Mouse (Mus musculus): ENCODE data around the gene Ak2. TPM values are rescaled to one million over a fixed set of nuclear protein-coding genes. Genes with fewer than 3 reads are reported as not detected.

Ak2 gene
- polyA plus RNA-seq, 1 experiment from 2014 or later = 136 TPM

DNA sequence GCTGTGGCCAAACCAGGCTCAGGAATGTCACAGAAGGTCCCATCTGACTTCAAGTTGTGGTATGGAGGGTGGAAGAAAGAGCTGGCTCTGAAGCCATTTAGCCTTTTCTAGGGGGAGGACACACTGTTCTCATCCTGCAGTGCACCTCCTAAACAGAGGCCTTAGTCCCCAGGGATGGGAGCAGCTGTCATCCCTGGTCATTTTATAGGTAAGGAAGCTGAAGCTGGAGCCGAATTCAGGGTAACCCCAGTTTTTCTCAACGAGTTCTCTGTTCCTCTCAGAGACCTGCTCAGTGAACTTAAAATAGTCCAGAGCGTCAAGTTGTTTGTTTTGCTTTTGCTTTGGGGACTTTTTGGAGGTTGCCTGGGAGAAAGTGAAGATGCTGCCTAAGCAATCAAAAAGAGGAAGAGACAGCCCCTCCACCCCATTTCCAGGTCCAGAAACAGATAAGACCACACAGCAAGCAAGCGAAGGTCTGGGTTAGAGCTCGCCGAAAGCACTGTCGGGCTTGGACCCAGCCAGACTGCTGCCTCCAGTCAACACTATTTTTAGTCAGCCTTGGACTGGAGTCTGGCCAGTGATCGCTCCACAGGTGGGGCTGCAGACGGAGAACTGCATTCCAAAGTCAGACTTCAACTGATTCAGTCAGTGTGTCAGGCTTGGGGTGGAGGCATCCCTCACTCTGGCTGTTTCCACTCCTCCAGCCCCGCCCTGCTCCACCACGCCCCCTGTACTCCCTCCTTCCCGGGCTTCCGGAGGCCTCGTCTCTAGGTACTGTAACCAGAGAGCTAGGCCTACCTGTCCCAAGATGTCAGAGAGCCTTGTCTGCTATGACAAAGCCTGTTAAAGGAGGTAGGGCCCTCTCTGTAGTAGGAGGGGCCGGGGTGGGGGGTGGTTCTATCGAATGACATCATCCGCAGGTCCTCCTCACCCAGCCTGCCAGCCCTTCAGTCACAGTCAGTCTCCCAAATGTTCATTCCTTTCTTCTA is 41.5 kb downstream of the Ak2 start:
- 34% methylated on average over 17 of the region's 17 CpGs for WGBS
- no peaks in the 10 kb centered on the region for H3K4me1 ChIP-seq
- H3K9ac ChIP-seq (replicated peaks) = no peak overlapping the region
- H3K4me2 ChIP-seq (replicated peaks) = no peak overlapping the region
- ATAC-seq (ENCODE audit: low FRiP score, low read depth) = no peak
- H3K27me3 ChIP-seq = 0 out of 2 replicates have a peak, but pooled peaks cover 9% of the 10 kb centered on the region
- H3K36me3 ChIP-seq = no peaks in the 10 kb centered on the region
- H3K9me3 ChIP-seq = no peaks in the 10 kb centered on the region
- no peak overlapping the region for H3K4me3 ChIP-seq
- no peak overlapping the region for H3K27ac ChIP-seq (replicated peaks)

DNA sequence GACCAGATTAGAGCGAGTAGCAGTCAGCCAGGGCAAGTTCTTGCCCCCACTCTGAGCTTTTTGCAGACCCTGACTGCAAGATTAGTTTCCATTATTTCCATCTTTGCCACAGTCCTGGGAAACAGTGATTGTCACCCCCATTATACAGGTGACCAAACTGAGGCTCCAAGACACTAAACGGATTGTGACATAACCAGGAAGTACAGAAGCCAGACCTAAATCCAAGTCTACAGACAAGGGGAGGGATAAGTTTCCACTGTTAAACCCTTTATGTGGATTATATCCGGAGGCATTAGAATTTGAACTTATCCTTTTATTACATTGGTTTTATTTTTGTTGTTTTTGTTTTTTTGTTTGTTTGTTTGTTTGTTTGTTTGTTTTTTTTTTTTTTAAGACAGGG is 42.5 kb downstream of the Ak2 start:
- Histone ChIP-seq H3K4me3 (no peak overlapping the region), H3K4me1 (no peaks in the 10 kb centered on the region), H3K27me3 (0 out of 2 replicates have a peak, but pooled peaks cover 9% of the 10 kb centered on the region), H3K27ac (replicated peaks) (no peak overlapping the region), H3K9ac (replicated peaks) (no peak overlapping the region), H3K36me3 (no peaks in the 10 kb centered on the region), H3K4me2 (replicated peaks) (no peak overlapping the region), H3K9me3 (no peaks in the 10 kb centered on the region)
- no peak for ATAC-seq (ENCODE audit: low FRiP score, low read depth)
- WGBS = 87% methylated on average over 3 of the region's 3 CpGs

DNA sequence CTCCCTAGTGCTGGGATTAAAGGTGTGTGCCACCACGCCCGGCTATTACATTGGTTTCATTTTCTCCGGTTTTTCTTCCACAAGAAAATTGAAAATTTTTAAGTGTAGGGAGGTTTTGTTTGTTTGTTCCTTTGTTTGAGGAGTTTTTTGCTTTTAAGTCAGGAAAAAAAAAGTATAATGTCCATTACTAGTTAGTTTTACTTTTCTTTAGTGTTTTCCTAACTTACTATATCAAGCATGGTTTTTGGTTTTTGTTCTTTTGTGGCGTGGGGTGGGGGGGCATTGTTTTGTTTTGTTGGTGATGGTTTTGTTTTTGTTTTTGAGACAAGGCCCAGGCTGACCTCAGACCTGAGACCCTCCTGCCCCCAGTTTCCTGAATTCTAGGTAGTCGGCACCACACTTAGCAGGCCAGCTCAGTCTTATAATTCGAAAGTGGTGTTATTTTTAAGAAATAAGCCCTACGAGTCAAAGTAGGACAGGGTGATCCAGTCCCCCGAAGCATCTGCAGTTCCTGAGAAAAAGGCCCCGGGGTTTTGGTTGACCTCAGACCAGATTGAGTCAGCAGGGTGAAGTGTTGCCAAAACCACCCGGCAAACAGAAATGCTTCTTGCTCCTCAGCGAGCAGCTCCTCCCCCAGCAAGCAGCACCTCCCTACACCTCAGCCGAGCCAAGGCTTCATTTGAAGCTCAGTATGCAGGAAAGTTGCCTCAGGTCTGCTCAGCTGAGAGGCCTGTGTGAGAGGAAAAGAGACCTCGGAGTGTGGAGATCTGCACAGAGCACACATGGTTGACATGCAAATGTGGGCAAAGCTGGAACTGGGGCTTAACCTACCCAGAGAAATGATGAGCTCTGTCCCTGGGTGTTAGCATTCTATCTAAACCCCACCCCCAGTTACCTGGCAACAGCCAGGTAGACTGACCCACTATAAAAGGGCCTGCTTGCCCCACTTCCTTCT is 43.2 kb downstream of the Ak2 start:
- 56% methylated on average over 13 of the region's 13 CpGs for WGBS
- Histone ChIP-seq H3K4me1 (no peaks in the 10 kb centered on the region), H3K27me3 (0 out of 2 replicates have a peak, but pooled peaks cover 9% of the 10 kb centered on the region), H3K4me3 (no peak overlapping the region), H3K36me3 (no peaks in the 10 kb centered on the region), H3K4me2 (replicated peaks) (no peak overlapping the region), H3K9ac (replicated peaks) (no peak overlapping the region), H3K9me3 (no peaks in the 10 kb centered on the region), H3K27ac (replicated peaks) (no peak overlapping the region)
- ATAC-seq (ENCODE audit: low FRiP score, low read depth) = no peak

DNA sequence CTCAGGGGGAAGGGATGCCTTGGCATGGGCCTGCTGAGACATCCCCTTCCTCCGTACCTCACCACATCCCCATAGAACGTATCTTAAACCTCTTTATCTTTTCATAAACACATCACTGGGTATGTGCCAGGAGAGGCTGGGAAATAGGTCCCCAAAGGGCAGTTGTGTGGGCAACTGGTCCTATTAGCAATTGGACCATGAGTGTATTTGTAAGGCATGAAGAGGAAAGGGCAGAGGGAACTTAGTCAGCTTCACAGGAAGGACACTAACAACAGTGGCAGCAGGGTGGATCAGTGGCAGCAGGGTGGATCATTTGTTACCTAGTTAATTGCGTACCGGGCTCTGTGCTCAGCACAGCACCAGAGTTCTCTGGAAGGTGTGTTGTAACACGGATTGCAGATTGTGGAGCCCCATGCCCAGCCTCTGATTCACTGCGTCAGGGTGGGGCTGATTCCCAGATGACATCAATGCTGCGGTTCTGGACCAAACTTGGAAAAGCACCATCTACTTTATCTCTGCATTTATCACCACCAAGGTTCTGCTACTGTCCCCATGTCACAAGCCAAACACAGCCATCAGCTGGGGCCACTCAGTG is 44.2 kb downstream of the Ak2 start:
- WGBS = 71% methylated on average over 7 of the region's 7 CpGs
- Histone ChIP-seq H3K27ac (replicated peaks) (no peak overlapping the region), H3K4me1 (no peaks in the 10 kb centered on the region), H3K36me3 (no peaks in the 10 kb centered on the region), H3K4me2 (replicated peaks) (no peak overlapping the region), H3K9me3 (no peaks in the 10 kb centered on the region), H3K27me3 (0 out of 2 replicates have a peak, but pooled peaks cover 9% of the 10 kb centered on the region), H3K9ac (replicated peaks) (no peak overlapping the region), H3K4me3 (no peak overlapping the region)
- ATAC-seq (ENCODE audit: low FRiP score, low read depth) = no peak

DNA sequence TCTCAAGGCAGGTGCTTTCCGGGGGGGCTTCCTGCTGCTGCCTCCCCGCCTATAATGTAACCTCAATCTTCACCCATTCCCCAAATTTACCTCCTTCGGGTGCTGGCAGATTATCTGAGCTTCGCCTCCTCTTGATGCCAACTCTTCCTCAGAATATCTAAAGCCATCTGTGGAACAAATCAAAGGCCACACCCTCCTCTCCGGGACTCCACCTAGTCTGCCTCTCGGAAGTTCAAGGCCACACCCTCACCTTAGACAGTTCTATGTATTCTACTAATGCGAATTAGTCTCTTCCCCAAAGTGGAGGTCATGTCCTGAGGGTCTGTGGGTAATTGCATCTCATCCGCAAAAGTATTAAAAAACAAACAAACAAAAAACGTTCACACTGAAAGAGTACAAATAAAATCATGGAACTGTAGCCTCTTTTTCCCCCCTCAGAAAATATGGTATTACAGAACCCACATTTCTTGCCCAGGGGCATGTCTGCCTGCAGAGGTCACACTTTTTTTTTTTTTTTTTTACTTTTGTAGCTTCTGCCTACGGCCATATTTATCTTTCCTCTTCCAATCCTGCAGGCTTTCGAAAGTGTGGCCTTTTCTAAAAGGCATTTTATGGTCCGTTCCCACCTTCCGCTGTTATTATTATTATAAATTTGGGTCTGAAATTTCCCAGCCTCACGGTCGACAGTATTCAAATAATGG is 56.1 kb downstream of the Ak2 start:
- Histone ChIP-seq H3K9me3 (no peaks in the 10 kb centered on the region), H3K27me3 (peaks cover 46% of the 10 kb centered on the region), H3K4me3 (peak overlapping the region; percentile 56), H3K27ac (replicated peaks) (peak overlapping the region; percentile 89), H3K9ac (replicated peaks) (peak overlapping the region; percentile 73), H3K36me3 (no peaks in the 10 kb centered on the region), H3K4me1 (peaks cover 16% of the 10 kb centered on the region; the same call in 1 of the 2 replicates), H3K4me2 (replicated peaks) (peak overlapping the region; percentile 91)
- ATAC-seq (ENCODE audit: low FRiP score, low read depth) = no peak
- 20% methylated on average over 15 of the region's 15 CpGs for WGBS

GRCm38 (mm10) chr4:129048501-129049305 is 56.9 kb downstream of the Ak2 start:
- peaks cover 43% of the 10 kb centered on the region for H3K27me3 ChIP-seq
- peaks cover 16% of the 10 kb centered on the region; the same call in 1 of the 2 replicates for H3K4me1 ChIP-seq
- H3K27ac ChIP-seq (replicated peaks) = peak overlapping the region; percentile 89
- peak overlapping the region; percentile 56 for H3K4me3 ChIP-seq
- H3K9ac ChIP-seq (replicated peaks) = peak overlapping the region; percentile 73
- H3K4me2 ChIP-seq (replicated peaks) = peak overlapping the region; percentile 91
- no peaks in the 10 kb centered on the region for H3K36me3 ChIP-seq
- no peaks in the 10 kb centered on the region for H3K9me3 ChIP-seq
- under 1% methylated on average over 36 of the region's 52 CpGs for WGBS
- peak; percentile 90 for ATAC-seq (ENCODE audit: low FRiP score, low read depth)

DNA sequence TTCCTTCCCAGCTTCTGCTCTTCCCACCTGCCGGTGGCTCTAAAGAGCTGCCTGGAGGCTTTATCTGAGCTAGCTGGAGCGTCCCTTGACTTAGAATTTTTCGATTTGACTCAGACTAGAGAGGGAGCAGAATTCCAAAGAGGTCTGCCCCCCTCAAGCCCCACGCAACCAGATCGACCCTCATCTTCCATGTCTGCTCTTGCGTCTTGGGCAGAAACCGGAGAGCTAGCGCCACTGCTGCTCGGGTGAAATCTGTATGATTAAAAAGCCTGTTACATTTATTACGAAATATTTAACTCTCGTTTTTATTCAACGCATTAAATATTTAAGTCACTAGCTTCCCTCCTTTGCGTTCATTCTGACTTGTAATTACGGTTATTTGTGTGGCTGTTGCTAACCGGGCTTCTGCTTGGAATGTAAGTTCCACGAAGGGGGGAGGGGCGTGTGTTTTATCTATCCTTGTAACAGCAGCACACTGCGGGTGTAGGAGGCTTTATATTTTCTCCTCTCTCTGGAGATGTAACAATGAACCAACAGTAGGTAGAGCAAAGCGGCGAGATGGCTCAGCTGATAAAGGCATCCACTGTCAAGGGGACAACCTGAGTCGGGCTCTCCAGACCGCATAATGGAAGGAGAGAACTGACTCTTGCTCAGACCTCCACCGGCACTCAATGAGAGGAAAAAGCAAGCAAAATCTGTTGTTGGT is 57.7 kb downstream of the Ak2 start:
- peak overlapping the region; percentile 73 for H3K9ac ChIP-seq (replicated peaks)
- 4% methylated on average over 23 of the region's 23 CpGs for WGBS
- H3K27me3 ChIP-seq = peaks cover 43% of the 10 kb centered on the region
- peaks cover 16% of the 10 kb centered on the region; the same call in 1 of the 2 replicates for H3K4me1 ChIP-seq
- peak overlapping the region; percentile 89 for H3K27ac ChIP-seq (replicated peaks)
- H3K4me3 ChIP-seq = peak overlapping the region; percentile 56
- peak overlapping the region; percentile 91 for H3K4me2 ChIP-seq (replicated peaks)
- no peaks in the 10 kb centered on the region for H3K36me3 ChIP-seq
- ATAC-seq (ENCODE audit: low FRiP score, low read depth) = no peak
- no peaks in the 10 kb centered on the region for H3K9me3 ChIP-seq

DNA sequence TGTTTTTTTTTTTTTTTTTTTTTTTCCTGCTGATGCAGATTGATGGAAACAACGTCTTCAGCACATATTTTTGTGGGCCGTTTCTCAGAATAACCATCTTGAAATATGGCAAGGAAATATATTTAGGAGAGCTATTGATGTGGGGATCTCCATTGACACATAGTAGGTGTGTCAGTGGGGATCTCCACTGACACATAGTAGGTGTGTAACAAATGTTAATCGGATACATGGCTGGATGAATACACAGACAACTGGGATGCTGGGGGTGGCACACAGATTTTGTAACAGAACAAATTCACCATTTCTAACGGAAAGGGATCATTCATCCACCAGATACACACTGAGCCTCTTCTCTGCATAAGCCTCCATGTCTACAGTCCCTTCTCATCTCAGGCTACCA is 58.6 kb downstream of the Ak2 start:
- H3K27me3 ChIP-seq = peaks cover 43% of the 10 kb centered on the region
- no peak overlapping the region for H3K27ac ChIP-seq (replicated peaks)
- no peaks in the 10 kb centered on the region for H3K9me3 ChIP-seq
- H3K9ac ChIP-seq (replicated peaks) = no peak overlapping the region
- peaks cover 16% of the 10 kb centered on the region; the same call in 1 of the 2 replicates for H3K4me1 ChIP-seq
- no peak overlapping the region for H3K4me2 ChIP-seq (replicated peaks)
- H3K4me3 ChIP-seq = no peak overlapping the region
- no peaks in the 10 kb centered on the region for H3K36me3 ChIP-seq
- ATAC-seq (ENCODE audit: low FRiP score, low read depth) = no peak
- 77% methylated on average over 4 of the region's 4 CpGs for WGBS

DNA sequence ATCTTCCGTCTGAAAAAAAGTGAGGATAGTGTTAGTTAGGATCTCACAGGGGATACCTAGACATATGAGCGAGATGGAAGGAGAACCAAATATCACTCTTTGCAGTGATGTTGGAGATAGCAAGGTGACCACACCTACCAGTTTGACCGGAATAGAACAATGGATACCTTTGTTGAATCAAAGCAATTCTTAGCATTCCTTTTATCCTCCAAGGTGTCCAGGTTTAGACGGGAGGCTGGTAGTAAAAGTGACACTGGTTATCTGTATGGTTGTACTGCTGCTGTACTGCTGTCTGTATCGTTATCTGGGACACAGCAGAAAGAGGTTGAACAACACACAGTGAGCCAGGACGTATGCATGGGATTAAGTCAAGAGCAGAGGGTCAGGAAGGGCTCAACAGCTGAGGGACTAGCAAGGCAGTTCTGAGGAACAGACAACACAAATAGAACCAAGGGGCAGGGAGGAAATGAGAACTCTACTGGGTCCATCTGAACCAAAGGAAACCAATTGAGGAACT is 59.2 kb downstream of the Ak2 start:
- 72% methylated on average over 6 of the region's 6 CpGs for WGBS
- H3K4me3 ChIP-seq = no peak overlapping the region
- H3K27ac ChIP-seq (replicated peaks) = no peak overlapping the region
- H3K4me2 ChIP-seq (replicated peaks) = no peak overlapping the region
- H3K36me3 ChIP-seq = no peaks in the 10 kb centered on the region
- H3K27me3 ChIP-seq = peaks cover 38% of the 10 kb centered on the region
- peaks cover 16% of the 10 kb centered on the region; the same call in 1 of the 2 replicates for H3K4me1 ChIP-seq
- no peaks in the 10 kb centered on the region for H3K9me3 ChIP-seq
- no peak overlapping the region for H3K9ac ChIP-seq (replicated peaks)
- ATAC-seq (ENCODE audit: low FRiP score, low read depth) = no peak
